Mouse (Mus musculus) kidney, adult 8-10 months (tissue): ENCODE results near the gene Lrba.

Source experiments
- DNase-seq, 2 experiments: peaks; one replicate each; pipeline ENCODE4 v3.0.0; 2022

The Lrba gene

GRCm38 (mm10) chr3:86224564-86225421 is at the start of gene Lrba:
TSS of gene Lrba (plus strand) at chr3:86224680.
- DNase-seq, result peak; percentile 85 to 88

GRCm38 (mm10) chr3:86179714-86180113 is 44.8 kb upstream of the Lrba start:
- DNase-seq, result no peak

- no peak for DNase-seq
Observed at GRCm38 (mm10) chr3:86181107-86181506, 43.4 kb upstream of the Lrba start.

GRCm38 (mm10) chr3:86184546-86184945 is 39.9 kb upstream of the Lrba start:
- no peak for DNase-seq

GRCm38 (mm10) chr3:86187736-86188389 is 36.6 kb upstream of the Lrba start:
- DNase-seq, result no peak

- no peak for DNase-seq
Observed at GRCm38 (mm10) chr3:86195981-86196380, 28.5 kb upstream of the Lrba start.

GRCm38 (mm10) chr3:86196471-86196870 is 28.0 kb upstream of the Lrba start:
- DNase-seq, result no peak

- DNase-seq, result no peak
Observed at GRCm38 (mm10) chr3:86201645-86202175, 22.8 kb upstream of the Lrba start.

GRCm38 (mm10) chr3:86202449-86202848 is 22.0 kb upstream of the Lrba start:
- DNase-seq, result no peak

GRCm38 (mm10) chr3:86204608-86205358 is 19.7 kb upstream of the Lrba start:
- DNase-seq, result no peak

- DNase-seq, result no peak
Observed at GRCm38 (mm10) chr3:86206556-86206955, 17.9 kb upstream of the Lrba start.

- no peak for DNase-seq
Observed at GRCm38 (mm10) chr3:86210267-86210939, 14.1 kb upstream of the Lrba start.

GRCm38 (mm10) chr3:86210959-86211358 is 13.5 kb upstream of the Lrba start:
- DNase-seq, result no peak

GRCm38 (mm10) chr3:86214248-86214647 is 10.2 kb upstream of the Lrba start:
- DNase-seq, result no peak

- peak; percentile 87 to 88 for DNase-seq
Observed at GRCm38 (mm10) chr3:86223634-86224313, 706 bp upstream of the Lrba start.

GRCm38 (mm10) chr3:86224314-86224563 is 241 bp upstream of the Lrba start:
- DNase-seq, result no peak

- no peak for DNase-seq
Observed at GRCm38 (mm10) chr3:86231532-86232086, 7.1 kb downstream of the Lrba start.

GRCm38 (mm10) chr3:86247193-86247592 is 22.7 kb downstream of the Lrba start:
- DNase-seq, result no peak

- no peak for DNase-seq
Observed at GRCm38 (mm10) chr3:86251212-86251611, 26.7 kb downstream of the Lrba start.

- DNase-seq, result no peak
Observed at GRCm38 (mm10) chr3:86252588-86252987, 28.1 kb downstream of the Lrba start.

GRCm38 (mm10) chr3:86253071-86253470 is 28.6 kb downstream of the Lrba start:
- DNase-seq, result no peak

GRCm38 (mm10) chr3:86253791-86254190 is 29.3 kb downstream of the Lrba start:
- DNase-seq, result no peak
